Mouse (Mus musculus) intestine, embryonic 16.5 days (tissue): ENCODE measurements at regions not wholly inside any gene's neighbourhood (a gene's known extent, or its start where the extent isn't known, plus 50 kb on each side); places are given as distances from the start of the nearest gene placed in this dataset.

Experiments used
- ATAC-seq: fragments of 200-750 bp; cut with Nextera tagmentation; 2 replicates; pipeline ENCODE4 v1.8.0; 2017; ENCODE audit warnings: moderate TSS enrichment, moderate library complexity
- H3K27ac ChIP-seq: fragments of 300-500 bp; sonication (generic); 2 replicates; pipeline ENCODE4 v1.5.1; 2014; ENCODE audit warnings: mild to moderate bottlenecking, low read length
- H3K27me3 ChIP-seq: fragments of 300-500 bp; sonication (generic); replicated peaks from 2 replicates; pipeline ENCODE4 v1.6.1; 2014; ENCODE audit warnings: low read length, control low read depth, mixed read lengths; ENCODE audit not compliant: control insufficient read depth, insufficient read depth
- H3K36me3 ChIP-seq: fragments of 300-500 bp; sonication (generic); 2 replicates; pipeline ENCODE4 v1.6.1; 2014; ENCODE audit warnings: low read length, control low read depth; ENCODE audit not compliant: control insufficient read depth, insufficient read depth
- H3K4me1 ChIP-seq: fragments of 300-500 bp; sonication (generic); 2 replicates; pipeline ENCODE4 v1.6.1; 2014; ENCODE audit warnings: low read length, control low read depth, mixed read lengths; ENCODE audit not compliant: control insufficient read depth, insufficient read depth
- H3K4me2 ChIP-seq: fragments of 300-500 bp; sonication (generic); 2 replicates; pipeline ENCODE4 v1.6.1; 2014; ENCODE audit warnings: low read depth, low read length, control low read depth
- H3K4me3 ChIP-seq: fragments of 300-500 bp; sonication (generic); 2 replicates; pipeline ENCODE4 v1.5.1; 2014; ENCODE audit warnings: mild to moderate bottlenecking, low read length
- H3K9ac ChIP-seq: fragments of 300-500 bp; sonication (generic); 2 replicates; pipeline ENCODE4 v1.6.1; 2014; ENCODE audit warnings: low read depth, low read length
- H3K9me3 ChIP-seq: fragments of 300-500 bp; sonication (generic); 2 replicates; pipeline ENCODE4 v1.6.1; 2016; ENCODE audit warnings: low read length, control low read depth; ENCODE audit not compliant: control insufficient read depth
- WGBS: fragments of 180-500 bp; shearing (Covaris S2); extraction: QIAGEN DNeasy Blood & Tissue Kit; methylation state at CpG from one replicate; pipeline ENCODE4 v1.1.7; 2014; 5-methylcytosine and 5-hydroxymethylcytosine counted together

- H3K27ac ChIP-seq = no peak overlapping the region
- no peaks in the 10 kb centered on the region for H3K36me3 ChIP-seq
- H3K4me2 ChIP-seq = no peak overlapping the region
- no peak overlapping the region for H3K4me3 ChIP-seq
- ATAC-seq = no peak
- no peaks in the 10 kb centered on the region for H3K9me3 ChIP-seq
- no peaks in the 10 kb centered on the region for H3K27me3 ChIP-seq
- H3K9ac ChIP-seq = no peak overlapping the region
- WGBS = 83% methylated on average over 5 of the region's 5 CpGs
- no peaks in the 10 kb centered on the region for H3K4me1 ChIP-seq
These were observed 58.4 kb upstream of the Igsf21 start for GRCm38 (mm10) chr4:140304960-140305359.

- H3K36me3 ChIP-seq = no peaks in the 10 kb centered on the region
- no peak overlapping the region for H3K27ac ChIP-seq
- H3K27me3 ChIP-seq = no peaks in the 10 kb centered on the region
- no peak overlapping the region for H3K4me2 ChIP-seq
- no peak for ATAC-seq
- H3K4me3 ChIP-seq = no peak overlapping the region
- 76% methylated on average over 15 of the region's 15 CpGs for WGBS
- H3K9me3 ChIP-seq = no peaks in the 10 kb centered on the region
- H3K9ac ChIP-seq = no peak overlapping the region
- no peaks in the 10 kb centered on the region for H3K4me1 ChIP-seq
These were observed 55.1 kb upstream of the Igsf21 start for GRCm38 (mm10) chr4:140301661-140302060.

DNA sequence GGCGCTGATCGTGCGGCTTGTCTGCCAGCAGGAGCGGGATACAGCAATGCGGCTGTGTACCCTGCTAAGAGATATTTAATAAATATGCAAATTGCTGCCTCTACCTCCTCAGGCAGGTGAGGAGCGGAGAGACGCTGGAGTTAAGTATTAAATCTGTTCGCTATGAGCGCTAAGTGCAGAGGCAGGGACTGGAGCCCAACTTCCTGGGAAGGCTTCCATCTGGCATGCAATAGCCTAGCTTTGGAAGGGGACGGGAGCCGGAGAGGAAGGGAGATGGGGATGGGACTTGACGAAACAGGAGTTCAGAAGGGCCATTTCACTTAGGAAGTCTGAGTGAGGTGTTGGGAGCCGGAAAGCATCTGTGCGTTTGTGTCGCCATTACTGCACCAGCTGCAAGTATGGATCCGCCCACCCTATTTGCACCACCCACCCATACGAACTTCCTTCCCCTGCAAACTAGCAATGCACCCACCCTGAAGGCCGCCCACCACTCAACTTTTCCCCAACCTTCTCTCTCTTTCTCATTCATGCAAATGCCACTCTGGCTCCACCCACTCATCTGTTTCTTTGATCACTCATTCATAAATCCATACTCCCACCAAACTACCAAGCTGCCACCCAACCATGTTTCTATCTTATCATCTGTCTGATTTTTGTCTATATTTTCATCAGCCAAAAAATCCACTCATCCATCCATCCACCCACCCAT is 51.5 kb upstream of the Igsf21 start:
- no peaks in the 10 kb centered on the region for H3K36me3 ChIP-seq
- no peak overlapping the region for H3K4me2 ChIP-seq
- no peak overlapping the region for H3K4me3 ChIP-seq
- H3K27ac ChIP-seq = no peak overlapping the region
- H3K9ac ChIP-seq = no peak overlapping the region
- no peaks in the 10 kb centered on the region for H3K4me1 ChIP-seq
- 76% methylated on average over 18 of the region's 18 CpGs for WGBS
- no peaks in the 10 kb centered on the region for H3K9me3 ChIP-seq
- no peak for ATAC-seq
- no peaks in the 10 kb centered on the region for H3K27me3 ChIP-seq
